Mouse (Mus musculus): ENCODE data around the gene Vmn1r219.
"Not testable (repeated sequence)": the region's sequence is repeated elsewhere in the genome, so short reads cannot be mapped to it uniquely, and the experiment has no call there.

Vmn1r219 gene

DNA sequence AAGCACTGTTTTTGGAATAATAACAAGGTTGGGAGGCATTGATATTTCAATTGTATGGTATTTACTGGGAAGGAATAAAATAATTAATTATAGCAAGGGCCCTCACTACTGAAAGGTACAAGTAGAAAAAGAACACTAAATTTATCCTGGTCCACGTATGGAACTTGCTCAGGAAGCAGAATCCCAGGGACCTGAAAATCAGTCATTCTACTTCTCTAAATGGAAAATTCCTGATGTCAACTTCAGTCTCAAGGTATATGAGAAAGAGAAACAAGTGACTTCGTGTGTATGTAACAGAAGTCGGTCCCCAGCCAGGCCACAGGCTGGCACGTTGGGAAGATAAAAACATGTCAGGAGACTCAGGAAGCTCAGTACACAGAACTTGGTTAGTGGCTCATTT lies at the start of gene Vmn1r219:
Vmn1r219 (plus strand) TSS at position 301 of the 400 bp plus-strand sequence.
- no peak for DNase-seq

DNA sequence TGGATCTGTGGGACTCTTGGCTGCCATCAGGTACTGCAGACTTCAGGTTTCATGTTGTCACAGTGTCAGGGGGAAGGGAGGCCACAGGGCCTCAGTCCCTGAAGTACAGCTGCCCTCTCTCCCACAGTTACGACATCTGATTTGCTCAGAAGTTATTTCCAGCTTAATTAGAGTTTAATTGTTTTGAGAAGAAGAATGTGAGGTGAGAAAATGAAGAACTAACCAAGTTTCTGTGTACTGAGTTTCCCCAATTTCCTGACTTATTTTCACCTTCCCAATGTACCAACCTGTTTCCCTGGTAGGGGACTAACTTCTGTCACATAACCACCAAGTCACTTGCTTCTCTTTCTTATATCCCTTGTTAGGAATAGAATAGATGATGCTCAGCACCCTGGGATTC lies 41.0 kb upstream of the Vmn1r219 start, which contains the start of gene Vmn1r217:
Vmn1r217 (minus strand) TSS at position 101 of the 400 bp plus-strand sequence.
- DNase-seq: not testable (repeated sequence)

DNA sequence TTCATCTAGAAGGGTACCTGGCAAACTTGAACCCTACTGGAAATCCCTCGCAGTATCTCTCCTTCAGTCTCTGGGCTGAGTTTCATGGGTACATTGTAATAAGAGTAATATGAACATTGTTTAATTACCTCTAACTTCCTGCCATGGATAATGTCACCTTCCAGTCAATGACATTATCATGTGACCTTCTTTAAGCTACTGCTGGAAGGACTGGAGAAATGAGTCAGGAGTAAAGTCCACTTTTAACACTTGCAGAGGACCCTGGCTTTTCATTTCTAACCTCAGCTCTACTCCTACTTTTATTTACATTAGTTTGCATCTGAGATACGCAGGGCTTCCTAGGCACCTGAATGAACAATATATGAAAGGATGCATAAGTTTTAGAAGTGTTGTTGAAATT lies 38.5 kb upstream of the Vmn1r219 start:
- DNase-seq: no peak

- no peak for DNase-seq
These were observed 26.0 kb upstream of the Vmn1r219 start, which contains the start of gene Vmn1r218 for GRCm38 (mm10) chr13:23133099-23133498. Gene Vmn1r218 (plus strand): TSS chr13:23133155.

GRCm38 (mm10) chr13:23133501-23133900 lies 25.6 kb upstream of the Vmn1r219 start:
- DNase-seq: no peak

DNA sequence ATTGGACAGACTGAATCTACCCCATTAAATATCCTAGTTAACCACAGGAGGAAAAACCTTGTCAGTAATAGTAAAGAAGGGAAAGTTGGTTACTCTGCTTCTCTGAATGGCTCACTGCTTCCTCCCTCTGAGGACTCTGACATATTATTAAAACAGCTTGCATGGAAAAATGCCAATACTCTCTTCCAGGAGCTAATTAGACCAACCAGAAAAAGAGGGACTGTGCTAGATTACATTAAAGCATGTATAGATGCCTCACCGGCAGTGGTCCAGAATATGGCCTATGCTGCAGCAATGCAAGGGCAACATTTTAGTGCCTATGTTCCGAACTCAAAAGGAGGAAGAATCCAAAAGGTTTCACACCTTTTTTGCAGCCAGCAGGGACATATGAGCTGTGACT lies 20.2 kb upstream of the Vmn1r219 start:
- no peak for DNase-seq

DNA sequence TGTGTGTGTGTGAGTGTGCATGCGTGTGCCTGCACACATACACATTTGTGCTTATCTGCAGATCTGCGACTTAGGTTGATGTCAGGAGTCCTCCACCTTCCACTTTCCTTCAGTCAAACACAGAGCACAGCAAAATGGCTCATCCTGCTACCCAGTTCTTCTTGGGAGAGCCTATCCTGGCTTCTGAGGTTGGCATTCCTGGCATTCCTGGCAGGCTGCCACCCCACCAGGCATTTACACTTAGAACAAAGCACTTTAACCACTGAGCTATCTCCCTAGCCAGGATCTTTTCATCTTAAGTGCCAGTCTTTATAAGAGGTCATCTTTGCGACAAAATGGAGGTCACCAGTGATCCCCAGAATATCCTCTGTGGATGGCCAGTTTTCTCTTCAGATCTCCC lies 1.3 kb upstream of the Vmn1r219 start:
- no peak for DNase-seq

DNA sequence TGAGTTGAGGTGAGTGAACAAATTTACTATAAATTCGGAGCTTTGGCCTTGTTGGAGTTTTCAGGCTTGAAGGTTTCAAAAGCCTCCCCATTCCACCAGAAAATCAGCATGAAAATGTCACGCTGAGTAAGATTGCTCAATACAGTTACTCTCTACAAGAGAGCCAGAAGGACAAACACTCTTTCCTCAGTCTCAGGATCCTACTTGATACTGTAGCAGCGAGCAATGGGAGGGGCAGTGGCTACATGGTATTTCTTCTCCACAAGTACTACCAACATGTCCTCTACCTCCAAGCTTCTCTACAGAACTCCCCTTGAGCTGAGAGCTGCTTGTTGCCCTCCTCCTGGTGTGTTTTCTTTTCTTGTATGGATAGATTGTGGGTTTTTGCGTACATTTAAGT lies 7.4 kb downstream of the Vmn1r219 start:
- DNase-seq: not testable (repeated sequence)

DNA sequence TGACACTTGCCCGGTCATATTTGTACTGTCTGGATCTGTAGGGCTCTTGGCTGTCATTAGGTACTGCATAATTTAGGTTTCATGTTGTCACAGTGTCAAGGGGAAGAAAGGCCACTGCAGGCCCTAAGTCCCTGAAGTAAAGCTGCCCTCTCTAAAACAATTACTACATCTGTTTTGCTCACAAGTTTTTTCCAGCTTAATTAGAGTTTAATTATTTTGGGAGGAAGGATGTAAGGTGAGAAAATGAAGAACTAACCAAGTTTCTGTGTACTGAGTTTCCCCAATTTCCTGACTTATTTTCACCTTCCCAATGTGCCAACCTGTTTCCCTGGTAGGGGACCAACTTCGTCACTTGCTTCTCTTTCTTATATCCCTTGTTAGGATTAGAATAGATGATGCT lies 28.8 kb downstream of the Vmn1r219 start, which contains the start of gene Vmn1r220:
Vmn1r220 (minus strand) TSS at position 101 of the 400 bp plus-strand sequence.
- no peak for DNase-seq

DNA sequence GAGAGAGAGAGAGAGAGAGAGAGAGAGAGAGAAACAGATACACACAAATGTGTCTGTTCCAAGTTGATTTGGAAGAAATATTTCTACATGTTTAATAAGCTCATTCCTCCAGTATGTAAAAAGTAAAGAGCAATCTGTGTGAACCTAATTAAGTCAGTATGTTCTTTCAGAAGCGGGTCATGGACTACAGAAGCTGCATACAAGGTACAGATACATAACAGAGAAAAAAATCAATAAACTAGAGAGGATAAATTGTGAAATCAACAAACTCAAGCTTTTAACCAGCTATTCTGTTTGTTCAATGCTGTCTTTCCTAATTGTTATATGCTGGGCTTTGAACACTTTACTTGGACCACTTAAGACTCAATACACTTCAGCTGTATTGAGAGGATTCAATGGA lies 44.8 kb downstream of the Vmn1r219 start:
- not testable (repeated sequence) for DNase-seq

DNA sequence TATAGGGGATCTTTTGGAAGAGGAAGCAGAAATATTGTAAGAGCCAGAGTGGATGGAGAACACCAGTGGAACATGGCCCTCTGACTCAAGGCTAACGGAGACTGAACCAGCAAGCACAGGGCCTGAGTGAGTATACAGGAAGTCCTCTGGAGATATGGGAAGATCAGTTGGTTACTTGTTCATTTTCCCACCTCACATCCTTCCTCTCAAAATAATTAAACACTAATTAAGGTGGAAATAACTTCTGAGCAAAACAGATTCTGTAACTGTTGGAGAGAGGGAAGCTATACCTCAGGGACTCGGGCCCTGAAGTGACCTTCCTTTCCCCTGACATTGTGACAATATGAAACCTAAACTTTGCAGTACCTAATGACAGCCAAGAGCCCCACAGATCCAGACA lies 54.7 kb downstream of the Vmn1r219 start, which contains the start of gene Vmn1r221:
Vmn1r221 (plus strand) TSS at position 301 of the 400 bp plus-strand sequence.
- not testable (repeated sequence) for DNase-seq
